Mouse (Mus musculus) MN1 (cell line): Measurements from ENCODE around the gene Acvr1.

Experiments used
- DNase-seq: peaks from one replicate; pipeline ENCODE4 v3.0.0-alpha.2; 2016; ENCODE audit warnings: low spot score

Gene Acvr1

DNA sequence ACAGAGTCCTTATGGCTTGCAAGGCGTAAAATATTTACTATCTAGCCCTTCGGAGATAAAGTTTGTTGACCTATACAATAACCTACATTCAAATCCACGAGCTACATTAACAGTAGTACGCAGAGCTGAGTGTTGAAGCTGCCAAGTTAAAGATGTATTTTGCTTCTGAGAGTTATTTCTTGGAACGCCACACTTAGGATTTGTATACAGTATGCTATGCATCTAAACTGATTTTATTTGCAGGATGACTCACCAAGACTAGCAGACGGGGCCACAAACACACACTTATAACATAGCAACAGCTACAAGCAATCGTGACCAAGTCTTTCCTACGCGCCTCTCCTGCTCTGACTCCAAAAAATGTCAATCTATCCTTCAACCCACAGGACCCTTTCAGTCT is 46.2 kb downstream of the Acvr1 start:
- no peak for DNase-seq

DNA sequence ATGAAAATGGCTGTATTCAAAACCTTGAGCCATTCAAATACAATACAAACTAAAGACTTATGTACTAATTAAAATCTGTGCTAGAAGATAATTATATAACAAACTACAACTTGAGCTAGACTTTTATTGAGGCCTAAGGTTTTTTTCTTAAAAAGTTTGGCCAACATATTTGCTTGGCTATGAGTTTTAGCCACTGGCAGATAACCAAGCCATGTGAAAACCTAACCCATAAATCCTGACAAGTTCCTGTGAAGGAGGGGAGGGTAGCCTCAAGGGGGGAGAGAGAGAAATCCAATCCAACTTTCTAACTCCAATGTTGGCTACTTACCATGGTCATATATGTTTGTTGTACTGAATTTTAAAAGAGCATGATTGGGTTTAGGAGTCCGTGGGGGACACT is 48.4 kb downstream of the Acvr1 start:
- no peak for DNase-seq

DNA sequence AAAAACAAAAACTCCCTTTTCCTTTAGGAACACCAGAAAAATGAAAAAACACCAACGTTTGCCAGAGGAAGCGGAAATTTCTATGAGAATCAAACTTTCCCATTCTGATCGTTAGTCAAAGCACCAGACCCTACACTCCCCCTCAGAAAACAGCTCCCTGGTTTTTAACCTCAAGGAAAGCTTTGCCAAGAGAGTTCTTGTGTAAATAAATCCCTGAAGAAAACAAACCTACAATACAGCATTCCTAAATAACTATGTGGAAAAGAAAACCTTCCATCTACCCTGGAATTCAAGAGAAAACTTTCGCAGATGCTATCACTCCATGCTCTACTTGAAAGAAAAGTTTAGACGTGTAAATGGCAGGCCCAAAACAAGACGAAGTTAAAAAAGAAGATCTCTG is 50.0 kb downstream of the Acvr1 start:
- no peak for DNase-seq

DNA sequence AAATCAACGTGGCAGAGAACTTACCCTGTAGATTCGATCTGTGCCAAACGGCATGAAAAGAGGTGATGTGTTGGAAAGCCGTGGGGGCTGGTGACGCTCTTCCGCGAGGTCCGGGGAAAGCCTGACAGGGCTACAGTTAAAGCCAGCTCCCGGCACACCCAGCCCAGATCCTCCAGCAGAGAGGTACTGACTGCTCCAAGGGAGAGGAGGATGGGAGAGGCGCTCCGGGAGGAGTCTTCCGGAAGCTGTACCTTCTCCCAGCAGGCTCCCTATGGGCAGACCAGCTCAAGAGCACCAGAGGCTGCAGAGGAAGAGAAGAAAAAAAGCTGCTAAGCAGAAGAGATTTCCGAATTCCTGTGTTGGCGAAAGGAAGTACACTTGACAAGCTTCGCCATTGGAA is 51.0 kb downstream of the Acvr1 start:
- no peak for DNase-seq

DNA sequence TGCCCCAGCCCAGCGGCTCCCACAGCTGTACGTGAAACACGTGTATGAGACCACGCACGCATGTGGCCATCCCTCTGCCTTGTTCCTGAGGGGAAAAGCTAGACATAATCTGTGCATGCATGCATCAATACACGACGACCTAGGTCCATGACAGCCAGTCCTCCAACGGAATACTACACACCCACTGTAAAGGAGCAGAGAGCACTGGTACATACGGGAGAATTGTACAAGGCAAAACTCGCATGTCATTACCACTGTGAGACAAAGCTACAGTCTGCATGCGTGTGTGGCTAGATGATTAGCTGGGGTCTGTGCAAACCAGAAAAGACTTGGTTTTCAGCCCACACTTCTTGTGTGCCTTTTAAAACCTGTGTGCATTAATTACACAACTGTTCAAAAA is 52.5 kb downstream of the Acvr1 start:
- DNase-seq = no peak

DNA sequence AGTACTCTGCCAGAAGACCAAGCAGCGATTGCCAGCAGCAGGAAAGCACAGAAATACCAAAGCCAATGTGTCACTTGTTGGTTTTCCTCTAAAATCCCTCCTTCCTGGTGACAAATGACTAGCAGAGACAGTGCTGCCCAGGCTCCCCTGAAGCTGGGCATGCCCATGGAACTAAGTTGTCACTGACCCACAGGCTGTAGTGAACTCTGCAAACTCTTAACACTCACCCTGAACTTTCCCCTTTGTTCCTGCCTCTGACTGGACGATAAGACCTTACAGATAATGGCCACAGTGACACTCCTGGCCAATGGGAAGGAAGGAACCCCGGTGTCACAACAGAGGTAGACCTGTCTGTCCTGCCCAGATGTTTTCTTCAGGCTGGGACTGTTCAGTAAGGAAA is 53.7 kb downstream of the Acvr1 start:
- DNase-seq = no peak

DNA sequence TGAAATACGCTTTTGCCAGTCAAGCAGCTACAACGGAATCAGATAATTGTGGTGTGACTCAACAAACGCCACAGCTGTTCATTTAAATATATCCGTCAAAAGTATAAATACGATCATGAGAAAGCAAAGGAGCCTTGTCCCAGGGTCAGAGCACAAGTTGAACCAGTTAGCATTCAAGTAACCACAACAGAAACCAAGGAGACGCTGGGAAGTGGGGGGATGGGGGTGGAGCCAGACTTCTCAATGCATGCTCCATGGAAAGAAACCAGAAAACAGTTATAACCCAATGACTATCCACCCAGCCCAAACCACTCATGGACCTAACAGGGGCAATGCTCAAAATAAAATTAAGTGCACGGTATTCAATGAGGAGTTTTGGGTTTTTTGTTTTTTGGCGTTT is 56.8 kb downstream of the Acvr1 start:
- DNase-seq = no peak

DNA sequence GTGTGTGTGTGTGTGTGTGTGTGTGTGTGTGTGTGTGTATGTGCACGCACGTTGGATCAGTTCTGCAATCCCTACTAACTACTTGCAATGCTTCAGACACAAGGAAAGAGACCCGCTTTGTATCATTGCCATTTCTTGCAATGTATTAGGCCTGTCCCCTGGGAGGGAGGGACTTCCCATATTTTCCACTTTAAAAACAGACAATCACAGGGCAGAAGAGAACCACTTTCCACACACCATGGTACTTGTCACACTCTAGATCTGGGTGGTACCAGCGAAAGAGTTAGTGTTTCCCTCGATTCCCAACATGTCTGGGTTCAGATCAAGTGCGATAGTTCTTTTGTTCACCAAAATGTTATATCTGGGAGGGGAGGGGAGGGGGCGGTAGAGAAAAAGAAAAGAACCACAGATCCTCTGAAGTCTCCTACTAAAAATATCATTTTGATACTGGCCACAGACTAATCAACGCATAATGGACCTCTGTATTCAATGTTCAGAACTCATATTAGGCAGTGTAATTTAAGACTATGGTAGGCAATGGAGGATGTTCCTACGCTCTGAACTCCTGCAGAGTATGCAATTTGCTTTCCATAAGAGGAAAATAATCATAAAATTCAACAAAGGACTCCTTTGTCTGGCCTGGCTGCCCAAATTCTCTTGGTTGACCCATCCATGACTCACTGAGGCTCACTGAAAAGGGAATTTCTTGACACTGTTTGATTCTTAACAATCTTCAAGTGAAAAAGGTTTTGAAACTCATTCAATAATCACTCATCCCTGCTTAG is 61.5 kb downstream of the Acvr1 start:
- no peak for DNase-seq

DNA sequence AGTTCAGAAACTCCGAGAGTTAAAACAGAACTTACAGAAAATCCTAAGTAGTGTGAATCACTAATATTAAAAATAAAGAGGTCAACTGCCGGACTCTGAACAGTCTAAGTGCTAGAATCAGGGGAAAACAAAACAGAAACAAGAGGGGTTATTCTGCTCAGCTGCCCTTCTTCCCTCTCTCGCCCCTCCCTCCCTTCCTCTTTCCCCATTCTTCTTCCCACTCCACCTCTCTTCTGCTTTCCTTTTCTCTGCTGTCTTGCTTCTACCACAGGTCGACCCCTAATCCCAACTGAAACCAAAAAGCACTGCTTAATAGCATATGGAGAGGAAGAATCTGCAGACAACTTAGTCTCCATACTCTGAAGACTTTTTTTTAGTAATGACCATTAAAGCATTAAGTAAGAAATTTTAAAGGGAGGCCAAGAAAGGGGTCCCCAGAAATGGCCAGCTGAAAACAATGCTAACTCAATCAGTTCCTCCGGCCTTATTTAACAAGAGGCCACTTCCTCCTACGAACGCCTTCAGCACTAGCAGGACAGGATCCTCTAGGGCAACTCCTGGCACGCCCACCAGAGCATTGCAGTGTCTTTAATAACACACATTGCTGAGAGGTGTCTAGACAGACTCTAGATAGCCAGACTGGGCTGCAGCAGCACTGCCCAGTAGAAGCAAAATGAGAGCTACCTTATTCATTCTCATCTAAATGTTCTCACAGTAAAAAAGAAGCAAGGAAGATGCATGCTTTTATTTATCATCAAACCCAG is 70.1 kb downstream of the Acvr1 start:
- no peak for DNase-seq

DNA sequence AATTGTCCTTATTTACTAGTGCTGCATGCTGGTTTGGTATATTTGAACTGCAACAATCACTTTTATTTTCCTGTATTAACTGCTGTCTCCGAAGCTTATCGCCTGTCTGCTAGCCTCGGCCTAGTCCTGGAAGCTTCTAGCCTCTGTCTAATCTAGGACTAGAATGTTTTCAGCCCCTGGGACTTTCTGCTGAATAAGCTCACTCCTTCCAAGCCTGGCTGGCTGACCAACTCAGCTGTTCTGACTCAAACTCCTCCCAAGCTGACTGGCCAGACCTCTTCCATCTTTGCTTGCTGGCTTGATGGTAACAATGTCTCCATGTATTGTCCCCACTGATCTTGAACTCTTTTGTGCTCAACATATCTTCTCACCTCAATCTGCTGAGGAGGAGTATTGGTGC is 71.7 kb downstream of the Acvr1 start:
- DNase-seq = no peak

DNA sequence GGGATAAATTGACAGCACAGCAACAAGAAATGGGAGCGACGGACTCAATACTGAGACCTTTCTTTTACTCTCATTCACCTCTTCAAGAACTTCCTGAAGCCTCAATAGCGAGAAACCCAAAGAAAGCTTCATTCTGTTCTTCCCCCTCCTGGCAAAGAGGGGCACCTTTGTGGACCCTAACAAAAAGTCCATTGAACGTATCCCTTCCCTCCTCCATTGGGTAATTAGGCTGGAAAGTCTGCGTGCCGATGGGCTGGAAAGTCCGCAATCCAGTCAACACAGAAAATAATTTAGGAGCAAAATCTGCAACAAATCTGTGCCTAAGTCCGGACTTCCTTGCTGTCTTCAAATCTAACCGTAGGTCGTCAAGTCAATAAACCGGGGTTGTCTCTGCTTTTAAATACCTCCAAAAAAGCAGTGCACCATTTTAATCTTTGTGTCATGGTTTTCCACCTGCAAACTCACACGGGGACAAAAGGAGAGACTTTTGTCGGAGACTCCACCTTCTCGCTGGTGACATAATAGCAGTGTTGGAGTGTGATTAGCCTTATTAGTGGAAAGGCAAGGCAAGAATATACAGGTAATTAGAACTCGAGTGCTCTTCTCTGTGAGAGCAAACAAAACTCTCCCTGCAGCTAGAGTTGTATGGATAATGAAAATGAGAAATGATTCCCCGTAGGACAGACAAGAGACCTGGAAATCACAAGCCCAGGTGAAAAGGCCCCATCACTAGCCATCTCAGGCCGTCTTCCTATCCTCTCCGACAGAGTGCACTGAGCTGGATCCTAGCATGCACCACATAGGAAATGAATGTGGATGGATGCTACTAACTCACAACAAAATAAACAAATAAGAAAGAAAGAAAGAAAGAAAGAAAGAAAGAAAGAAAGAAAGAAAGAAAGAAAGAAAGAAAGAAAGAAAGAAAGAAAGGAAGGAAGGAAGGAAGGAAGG is 73.0 kb downstream of the Acvr1 start:
- DNase-seq = no peak

DNA sequence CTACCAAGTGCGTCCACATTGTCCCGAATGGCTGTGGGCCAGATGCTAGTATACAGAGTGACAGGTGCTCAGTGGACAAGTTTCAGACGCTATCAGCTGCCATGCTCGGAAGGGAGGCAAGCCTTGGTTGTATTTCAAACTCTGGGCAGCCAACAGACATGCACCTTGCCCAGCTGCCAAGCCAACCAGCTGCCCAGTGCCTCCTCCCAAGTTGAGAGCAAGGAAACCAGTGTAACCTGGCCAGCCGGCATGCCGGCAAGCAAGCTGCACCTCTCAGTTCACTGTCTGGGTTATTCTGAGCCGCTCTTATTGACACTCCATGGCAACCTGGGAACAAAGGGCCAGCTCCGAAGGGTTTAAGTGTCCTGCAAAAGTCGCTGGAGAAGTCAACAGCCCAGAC is 77.7 kb downstream of the Acvr1 start:
- no peak for DNase-seq

DNA sequence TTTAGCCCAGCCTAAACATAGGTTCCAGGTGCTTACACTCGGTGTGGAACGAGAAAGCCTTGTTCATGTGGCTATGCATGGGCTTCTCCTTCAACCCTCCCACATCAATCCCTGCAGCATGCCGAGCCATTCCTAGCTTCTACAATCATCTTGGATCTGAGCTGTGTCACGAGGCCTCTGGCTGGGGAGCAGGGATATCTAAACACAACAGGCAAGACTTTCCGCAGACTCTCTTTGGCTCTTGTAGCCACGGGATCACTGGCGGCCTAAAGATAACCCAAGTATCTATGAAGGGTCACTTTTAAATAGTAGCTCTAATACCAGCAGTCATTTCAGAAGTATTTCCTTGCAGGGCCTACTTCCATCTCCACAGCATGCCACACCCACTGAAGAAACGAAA is 78.6 kb downstream of the Acvr1 start:
- no peak for DNase-seq

DNA sequence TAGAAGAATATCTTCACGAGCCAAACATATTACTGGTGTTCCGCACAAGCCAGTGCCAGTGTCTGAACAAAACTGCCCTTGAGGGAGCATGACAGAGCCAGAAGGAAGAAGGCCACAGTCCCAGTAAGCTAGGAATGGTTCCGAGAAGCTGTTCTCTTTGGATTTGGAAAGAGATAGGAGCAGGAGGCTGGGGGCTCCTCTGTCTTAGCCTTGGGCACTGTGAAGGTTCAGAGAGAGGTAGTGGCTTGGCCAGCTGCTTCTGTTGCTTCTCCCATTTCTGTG is 79.7 kb downstream of the Acvr1 start:
- no peak for DNase-seq

DNA sequence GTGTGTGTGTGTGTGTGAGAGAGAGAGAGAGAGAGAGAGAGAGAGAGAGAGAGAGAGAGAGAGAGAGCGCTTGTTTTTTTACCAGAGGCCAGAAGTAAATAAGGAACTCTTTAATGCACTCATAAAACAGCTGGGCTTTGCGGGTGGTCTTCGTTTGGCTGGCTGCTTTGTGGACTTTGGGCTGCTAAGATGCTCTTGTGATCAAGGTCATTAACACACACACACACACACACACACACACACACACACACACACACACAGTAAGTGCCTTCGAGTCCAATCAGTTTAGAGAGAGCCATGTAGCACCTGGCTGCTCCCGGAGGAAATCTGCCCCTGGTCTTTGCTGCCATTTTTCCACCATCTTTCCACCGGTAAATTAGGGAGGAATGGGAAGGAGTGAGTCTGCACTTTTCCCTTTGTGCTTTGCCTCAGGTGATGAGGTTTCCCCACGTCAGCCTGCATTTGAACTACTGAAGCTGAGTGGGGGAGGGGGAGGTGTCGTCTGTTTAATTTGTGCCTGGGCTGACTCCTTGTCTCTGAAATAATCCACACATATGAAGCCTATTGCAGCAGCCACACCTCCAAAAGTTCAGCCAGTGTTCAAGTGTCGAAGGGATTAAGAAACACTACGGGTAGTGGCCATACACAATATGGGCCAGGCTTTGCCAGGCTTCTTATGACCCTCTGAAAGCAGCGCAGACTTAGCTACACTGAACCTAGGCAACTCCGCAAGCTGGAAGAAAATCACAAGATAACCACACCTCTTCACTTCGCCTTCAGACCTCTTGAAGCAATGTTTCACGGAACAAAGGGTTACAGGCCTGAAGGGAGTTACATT is 80.3 kb downstream of the Acvr1 start:
- no peak for DNase-seq

DNA sequence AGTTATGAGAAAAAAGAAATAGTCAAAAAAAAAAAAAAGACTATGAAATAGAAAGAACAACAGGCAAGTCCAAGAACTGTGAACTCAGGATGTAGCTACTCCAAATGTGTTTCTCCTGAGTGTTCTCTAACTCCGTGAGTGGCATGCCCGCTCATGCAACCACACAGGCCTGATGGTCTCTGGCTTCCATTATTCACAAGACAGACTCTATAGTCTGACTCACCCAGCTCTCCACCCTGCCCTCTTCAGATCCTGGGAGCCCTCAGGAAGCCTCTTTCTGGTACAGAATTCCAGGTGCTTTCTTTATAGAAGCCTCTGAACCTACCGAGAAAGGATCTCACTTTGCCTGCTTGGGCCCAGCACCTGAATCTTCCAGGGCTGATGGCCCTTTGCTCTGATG is 81.3 kb downstream of the Acvr1 start:
- no peak for DNase-seq

DNA sequence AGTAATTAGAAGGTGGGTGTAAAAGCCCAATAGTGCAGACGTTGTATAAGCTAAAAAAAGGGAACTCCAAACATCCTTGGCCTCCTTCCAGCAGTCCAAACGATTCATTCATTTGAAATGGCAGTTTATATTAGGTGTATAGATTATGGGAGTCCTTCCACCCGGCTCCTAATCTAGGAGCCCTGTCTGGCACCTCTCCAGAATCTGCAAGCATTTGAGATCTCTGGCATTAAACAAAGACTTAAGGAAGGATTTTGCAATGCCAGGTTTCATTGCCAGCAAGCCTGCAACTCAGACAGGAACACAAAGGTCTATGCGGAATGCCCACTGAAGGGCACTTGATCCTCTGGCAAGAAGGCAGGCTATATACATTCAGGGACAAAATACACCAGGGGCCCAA is 81.8 kb downstream of the Acvr1 start:
- DNase-seq = peak; percentile 46

DNA sequence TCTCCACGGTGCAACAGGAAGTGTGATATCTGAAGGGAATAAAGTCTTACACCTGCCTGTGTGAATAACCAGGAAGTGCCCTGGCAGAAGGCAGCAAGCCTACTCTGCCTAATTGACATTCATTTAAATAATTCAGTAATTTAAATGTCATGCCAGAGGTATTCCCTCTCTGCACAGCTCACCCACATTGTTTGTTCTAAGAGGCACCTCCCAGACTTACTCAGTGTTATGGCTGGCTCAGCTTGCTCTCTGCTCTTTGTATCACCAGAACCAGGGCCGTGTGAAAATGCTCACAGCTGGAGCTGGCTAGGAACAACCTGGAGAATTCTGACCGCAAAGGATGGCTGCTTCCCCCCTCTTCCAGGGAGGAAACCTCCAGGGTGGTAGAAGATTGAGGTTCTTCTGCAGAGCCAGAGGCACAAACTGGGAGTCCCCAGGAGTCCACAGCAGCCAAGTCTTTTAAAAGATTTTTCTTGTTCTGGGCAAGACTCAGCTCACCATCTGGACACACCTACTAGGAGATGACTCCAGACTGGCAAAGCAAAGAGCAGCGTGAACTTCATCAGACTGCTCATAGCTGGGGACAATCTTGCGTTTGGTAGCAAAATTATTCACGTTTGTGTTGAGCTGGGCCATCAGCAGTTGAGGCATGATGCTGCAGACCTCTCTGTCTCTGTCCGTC is 82.5 kb downstream of the Acvr1 start:
- DNase-seq = no peak

DNA sequence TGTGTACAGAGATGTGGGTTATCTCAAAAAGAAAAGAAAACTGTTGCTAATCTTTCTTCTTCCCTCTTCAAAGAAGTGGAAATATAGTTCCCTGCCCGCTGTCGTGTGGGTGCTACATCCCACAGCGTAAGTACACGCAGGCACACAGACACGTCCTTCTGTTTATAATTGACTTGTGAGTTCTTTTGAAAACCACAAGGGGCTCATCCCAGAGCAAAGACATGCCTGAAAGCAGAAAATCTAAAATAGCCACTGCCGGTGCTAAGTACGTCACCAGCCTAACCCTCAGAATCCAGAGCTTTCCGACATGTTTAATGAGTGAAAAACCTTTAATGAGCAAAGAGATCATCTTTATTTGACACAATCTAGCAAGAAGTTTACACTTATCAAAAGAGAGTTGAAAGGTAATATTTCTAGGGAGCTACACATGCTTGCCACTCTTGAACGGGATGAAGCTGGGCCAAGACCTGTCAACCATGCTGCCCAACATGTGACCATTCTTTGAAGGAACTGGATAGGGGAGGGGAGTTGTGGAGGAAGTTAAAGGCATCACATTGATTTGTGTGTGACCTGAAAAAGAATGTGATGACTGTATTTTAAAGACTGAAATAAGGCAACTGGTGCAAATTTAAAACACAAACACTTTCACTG is 85.4 kb downstream of the Acvr1 start:
- no peak for DNase-seq

DNA sequence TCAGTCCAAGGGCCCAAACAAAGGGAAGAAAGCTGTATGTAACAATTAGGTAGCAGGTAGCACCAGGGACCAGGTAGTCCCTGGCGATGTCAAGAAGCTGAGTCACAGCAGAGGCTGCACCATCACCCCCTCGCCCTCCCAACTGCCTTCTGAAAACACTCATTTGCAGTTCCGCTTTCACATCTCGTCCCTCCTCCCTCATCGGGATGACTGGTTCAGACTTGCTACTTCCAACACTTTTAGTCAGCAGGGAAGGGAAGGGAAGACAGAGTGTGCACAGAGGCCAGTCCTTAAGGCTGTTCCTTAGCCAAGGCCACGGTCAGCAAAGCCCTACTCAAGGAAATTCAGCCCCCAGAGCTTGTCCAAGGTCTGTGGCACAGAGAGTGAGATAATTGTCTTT is 86.2 kb downstream of the Acvr1 start:
- no peak for DNase-seq

DNA sequence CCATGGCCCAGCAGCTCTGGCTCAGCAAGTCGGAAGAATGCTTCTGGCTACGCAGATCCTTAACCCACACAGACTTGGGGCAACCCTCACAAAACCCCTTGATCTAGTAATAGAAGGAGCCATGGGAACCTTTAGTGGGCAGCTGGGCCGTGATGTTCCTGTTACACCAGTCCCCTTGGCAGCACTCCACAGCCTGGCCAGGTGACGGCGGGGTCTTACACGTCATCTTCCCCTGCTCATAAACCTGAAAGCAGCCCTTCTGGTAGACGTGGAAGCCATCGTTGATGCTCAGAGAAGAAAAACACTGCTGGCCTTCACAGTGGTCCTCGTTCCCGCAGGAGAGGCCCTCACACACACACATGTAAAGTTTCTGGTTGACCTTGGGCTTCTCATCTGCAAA is 87.4 kb downstream of the Acvr1 start:
- no peak for DNase-seq
